Mouse (Mus musculus): ENCODE results near the gene Lrrc4. TPM values are rescaled to one million over a fixed set of nuclear protein-coding genes. Genes with fewer than 3 reads are reported as not detected.

The Lrrc4 gene
- total RNA-seq, 4 experiments from 2014 or later = 0.22 to 0.38 (median 0.23) TPM

DNA sequence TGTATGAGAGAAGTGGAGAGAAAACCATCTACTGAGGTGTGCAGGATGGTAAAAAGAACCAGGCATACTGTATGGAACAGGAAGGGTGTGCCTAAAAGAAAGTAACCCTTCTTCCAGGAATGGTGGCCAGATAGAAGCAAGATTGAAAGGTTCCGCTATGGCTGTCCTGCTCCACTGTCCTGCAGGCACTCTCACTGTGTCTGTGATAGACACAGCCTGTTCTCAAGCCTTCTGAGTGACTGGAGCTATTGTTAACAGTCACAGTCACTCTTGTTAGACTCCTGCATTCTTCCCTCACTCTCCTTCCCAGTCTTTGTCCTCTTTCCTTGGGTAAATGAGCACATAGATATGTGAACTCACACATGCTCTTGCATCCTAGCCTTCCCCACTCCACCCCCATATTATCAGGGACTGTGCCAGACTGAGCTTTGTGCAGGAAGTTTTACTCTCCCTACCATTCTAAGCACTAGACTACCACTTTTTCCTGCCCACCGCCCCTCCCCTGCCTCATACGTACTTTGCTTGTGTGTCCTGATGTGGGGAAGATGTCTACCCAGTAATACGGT is 48.4 kb downstream of the Lrrc4 start:
- no peak for DNase-seq (ENCODE audit: low spot score in 2 of 2)

DNA sequence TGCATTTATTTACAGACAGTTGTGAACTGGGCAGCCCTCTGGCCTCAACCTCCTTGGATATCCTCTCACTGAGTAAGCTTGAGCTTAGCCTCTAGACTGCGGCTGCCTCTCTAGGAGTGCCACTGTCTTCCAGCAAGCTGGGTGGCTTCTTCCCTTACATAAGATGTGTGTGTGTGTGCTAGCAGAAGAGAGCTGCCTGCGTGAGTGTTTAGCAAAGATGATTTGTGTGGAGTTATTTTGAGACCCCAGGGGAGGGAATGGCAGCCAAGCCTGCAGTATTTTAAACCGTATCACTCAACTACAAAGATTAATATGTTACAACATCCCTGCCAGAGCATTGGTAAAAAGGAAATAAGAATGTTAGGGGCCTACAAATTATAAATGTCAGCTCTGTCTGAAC is 49.9 kb downstream of the Lrrc4 start:
- peak in 1 of 2 experiments; percentile 7 for DNase-seq (ENCODE audit: low spot score in 2 of 2)

DNA sequence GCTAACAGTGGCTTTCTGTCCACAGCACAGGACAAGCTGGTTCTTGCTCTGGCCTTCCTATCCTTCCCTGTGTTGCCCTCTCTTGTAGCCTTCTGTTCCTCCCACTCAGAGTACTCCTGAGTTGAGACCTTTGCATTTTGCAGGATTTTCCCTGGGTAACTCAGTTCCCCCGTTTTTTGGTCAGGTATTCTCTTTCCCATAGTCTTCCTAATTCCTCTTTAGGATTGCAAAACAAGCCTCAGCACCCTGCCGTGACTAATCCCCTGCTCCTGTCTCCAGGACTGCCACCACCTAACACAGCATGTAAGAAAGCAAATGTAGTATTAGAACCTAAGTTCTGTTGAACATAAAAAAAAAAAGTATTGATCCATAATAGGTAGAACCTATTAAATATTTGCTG is 60.2 kb downstream of the Lrrc4 start:
- no peak for DNase-seq (ENCODE audit: low spot score in 2 of 2)

DNA sequence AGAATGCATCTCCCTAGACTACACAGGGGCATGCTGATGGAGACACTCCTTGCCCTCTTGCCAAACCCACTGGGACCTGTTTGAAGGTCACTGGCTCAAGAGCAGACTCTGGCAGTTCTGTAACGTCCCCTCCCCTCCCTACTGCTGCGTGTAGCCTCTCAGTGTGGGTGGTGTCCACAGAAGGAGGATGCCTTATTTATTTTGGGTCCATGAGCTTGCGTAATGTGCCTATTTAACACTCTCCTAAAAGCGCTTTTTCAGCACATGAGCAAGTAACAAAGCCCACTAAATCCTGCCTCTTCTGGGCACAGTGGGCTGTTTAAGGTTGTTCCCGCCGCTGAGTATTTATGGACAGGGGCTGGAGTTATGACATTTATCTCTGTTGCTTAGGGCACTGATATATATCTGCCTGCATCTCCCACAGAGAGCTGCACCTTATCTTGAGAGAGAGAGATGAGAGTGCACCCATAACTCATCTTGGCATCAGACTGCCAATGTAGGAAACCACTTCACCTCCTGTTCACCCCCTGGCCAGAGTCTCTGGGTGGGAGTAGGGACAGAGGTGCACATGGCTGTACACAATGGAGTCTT is 63.6 kb downstream of the Lrrc4 start:
- no peak for DNase-seq (ENCODE audit: low spot score in 2 of 2)

DNA sequence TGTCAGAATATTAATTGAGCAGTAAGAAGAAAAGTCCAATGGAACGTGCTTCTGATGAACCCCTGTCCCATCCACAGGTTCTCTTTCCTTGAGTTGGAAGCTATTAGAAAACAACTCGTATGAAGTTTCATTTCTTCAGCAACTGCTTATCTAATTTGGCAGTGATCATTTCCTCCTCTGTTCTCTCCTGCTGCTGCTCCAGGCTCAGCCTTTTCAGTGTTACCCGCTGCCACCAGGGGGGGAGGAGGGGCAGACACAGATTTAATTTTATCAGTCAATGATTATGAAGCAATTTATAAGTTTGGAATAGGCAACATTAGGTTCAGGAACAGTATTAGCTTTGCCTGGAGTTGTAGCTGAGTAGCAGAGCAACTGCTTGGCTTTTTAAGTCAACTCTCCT is 64.9 kb downstream of the Lrrc4 start:
- no peak for DNase-seq (ENCODE audit: low spot score in 2 of 2)

DNA sequence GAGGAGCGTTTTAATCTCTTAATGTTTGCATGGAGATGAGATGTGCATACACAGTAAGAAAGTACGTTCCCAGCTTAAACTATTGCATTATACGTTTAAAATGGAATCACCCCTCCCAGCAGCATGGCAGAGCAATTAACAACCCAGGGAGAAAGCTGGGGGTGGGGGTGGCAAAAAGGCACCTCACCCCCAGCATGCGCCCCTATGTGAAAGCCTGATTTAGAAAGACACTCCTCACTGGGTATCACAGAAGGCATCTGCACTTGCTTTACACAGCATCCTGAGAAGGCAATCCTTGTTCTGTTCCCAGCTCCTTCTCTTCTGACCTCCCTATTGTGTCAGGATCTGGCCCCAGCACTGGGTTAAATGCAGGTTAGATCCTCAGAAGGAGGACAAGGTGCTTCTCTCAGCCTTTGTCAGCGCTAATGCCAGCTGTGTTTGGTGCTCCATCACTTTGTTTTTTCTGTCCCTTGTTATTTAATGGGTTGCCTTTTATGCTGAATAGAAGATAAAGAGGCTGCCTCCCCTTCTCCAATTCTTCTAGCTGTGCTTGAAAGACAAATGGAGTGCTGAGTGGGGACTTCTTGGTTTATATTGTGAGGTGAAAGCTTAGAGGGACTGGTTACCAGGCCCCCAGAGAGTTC is 69.3 kb downstream of the Lrrc4 start:
- no peak for DNase-seq (ENCODE audit: low spot score in 2 of 2)

DNA sequence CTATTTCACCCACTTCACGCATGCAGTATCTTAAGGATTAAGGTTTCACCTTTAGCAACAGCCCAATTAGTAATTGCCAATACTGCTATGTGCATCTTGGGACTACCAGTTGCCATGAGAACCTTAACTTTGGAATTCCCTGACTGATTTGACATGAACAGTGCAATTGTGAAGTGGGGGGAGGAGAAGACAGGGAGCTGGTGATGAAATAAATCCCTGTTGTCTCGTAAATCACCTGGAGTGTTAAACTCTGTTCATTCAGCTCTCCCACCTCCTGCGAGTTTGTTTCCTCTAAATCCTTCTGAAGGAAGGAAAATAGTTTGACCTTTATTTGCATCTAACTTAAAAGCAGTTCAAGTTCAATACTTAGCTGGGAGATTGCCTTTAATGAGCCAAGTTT is 69.8 kb downstream of the Lrrc4 start:
- DNase-seq (ENCODE audit: low spot score in 2 of 2) = no peak

DNA sequence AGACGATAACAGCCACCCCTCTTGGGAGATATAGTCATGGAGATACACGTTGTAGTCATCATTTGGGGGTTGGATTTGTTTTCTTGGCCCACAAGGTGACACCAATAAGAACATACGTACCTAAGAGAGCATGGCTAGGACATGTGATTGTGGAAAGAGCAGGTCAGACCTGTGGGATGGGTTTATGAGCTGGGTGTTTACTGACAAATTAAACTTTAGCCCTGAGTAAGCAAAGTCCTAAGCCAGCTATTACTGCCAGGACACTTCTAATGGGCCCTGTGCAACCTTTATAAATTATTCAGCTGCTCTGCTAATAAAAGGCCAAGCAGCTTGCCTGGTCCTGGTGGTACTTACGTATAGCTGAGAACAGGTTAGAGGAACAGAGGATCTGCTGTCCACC is 73.3 kb downstream of the Lrrc4 start:
- DNase-seq (ENCODE audit: low spot score in 2 of 2) = no peak

DNA sequence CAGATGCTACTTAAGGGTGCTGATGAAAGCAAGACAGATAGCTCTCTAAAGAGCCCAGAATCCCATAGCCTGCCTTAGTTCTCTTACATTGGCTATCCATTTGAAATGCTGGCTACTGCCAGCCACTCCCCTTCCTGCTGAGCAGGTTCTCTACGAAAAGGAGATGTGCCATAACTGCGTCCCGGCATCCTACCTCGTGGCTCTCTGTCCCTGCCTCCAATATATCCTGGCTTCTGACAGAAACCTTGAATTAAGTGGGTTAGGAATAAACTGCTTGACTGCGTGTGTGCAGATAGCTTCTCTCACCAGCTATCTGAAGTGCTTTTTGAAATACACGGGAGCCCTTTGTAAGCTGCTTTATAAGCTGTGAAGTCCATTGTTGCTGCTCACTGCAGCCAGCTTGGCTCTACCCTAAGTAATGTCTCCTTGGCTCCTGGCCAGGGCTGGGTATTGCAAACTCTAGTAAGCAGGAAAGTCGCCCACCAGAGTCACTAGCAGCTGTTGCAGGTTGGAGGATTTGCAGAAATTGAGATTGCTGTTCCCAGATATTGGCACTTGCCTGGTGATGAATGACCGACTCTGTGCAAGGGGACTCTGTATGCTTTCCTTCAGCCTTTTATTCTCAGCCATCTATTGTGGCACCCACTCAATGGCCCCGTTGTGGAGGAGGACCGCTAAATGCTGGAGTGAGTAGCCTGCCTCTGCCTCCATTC is 75.1 kb downstream of the Lrrc4 start:
- no peak for DNase-seq (ENCODE audit: low spot score in 2 of 2)

DNA sequence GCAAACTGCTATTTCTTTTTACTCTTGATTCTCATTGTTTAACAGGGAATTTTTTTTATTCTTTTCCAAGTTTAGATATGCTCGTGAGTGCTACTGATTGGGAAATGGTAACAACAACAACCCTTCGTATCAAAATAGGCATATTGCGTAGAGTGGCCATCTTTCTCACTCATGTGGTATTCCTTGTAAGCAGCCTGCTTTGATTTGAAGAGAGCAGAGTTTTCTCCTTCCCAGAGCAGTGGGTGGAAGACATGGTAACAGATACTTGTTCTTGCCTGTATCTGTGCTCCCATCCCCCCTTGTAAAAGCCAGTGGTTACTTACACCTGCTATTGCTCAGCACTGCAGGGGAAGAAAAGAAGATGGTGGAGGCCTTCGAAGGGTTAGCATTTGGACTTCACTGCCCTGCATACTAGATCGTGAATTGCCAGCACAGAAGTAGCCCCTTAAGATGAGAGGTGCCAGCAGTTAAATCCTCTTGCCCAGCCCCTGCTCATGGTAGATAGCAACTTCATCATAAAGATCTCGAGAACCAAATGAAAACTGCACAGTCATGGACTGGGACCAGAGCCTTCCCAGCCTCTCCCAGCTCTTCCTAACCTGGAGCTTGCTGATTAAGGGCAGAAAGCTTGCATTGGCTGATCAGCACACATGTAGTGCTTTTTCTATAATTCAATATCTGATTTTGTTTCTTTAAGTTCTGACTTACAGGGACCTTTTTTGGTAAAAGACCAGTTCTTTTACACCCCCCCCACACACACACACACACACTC is 77.2 kb downstream of the Lrrc4 start:
- DNase-seq (ENCODE audit: low spot score in 2 of 2) = no peak

DNA sequence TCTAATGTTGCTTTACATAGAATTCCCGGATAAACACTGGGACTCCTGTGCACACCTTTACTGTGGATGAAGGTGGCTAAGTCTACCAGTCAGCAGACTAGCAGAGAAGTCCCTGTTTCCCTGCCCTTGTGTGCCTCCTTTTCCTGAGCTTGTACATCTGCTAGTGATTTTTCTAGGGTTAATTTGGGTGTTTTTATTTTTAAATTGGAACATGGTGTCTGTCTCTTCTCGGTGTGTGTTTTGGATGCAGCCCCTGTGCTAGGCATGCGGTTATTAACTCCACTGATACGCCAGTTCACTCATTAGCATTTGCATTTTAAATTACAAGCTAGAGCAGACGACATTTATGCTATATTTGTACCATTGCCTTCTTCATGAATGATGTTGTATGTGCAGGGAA is 77.9 kb downstream of the Lrrc4 start:
- no peak for DNase-seq (ENCODE audit: low spot score in 2 of 2)

DNA sequence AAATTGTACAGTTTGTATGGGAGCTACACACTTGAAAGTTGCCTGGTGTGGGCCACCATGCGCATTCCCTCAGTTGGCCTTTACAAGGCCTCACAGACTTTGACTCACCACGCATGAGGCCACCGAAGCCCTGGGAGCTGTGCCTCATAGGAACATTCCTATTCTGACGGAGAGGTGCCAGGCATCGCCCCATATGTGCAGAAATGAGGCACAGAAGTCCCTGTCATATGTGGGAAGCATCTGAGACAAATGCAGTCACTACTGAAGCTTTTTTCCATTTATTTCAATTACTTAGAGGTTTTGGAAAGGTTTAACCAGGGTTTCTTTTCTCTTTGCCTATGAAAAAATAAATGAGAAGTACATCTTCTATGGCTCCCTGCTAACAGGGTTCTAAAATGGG is 78.3 kb downstream of the Lrrc4 start:
- DNase-seq (ENCODE audit: low spot score in 2 of 2) = no peak

DNA sequence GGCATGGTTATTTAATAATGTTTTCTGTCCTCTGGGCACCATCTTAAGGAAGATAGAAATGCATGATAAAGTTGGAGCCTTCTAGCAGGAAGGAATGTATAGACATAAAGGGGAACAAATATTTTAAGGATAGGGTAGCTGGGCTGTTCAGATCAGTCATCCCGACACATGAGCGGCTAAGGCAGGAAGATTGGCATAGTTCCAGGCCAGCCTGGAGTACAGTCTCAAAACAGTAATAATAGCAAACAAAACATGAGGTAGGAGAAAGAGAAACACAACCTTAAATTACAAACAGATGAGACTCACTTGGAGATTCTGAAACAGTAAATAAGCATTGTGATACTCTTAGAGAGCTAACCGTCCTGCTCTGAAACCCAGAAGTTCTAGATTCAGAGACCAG is 80.4 kb downstream of the Lrrc4 start:
- no peak for DNase-seq (ENCODE audit: low spot score in 2 of 2)

DNA sequence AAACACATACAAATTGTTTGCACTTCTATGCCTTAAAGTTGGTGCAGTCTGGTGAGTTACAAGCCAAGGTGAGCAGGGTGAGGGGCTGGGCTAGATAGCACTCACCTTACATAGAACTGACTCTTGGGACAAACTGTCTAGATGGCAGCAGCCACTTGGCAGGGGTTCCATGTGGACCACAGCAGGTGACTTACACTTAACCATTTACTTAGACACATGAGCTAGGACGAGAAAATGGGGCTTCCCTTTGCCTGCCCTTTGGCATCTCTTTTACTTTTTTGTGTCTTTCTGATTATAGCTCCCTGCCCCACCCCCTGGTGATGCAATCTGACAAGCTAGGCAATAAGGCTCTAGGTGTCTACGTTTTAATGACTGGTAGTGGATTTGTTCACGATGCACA is 82.3 kb downstream of the Lrrc4 start:
- DNase-seq (ENCODE audit: low spot score in 2 of 2) = no peak

DNA sequence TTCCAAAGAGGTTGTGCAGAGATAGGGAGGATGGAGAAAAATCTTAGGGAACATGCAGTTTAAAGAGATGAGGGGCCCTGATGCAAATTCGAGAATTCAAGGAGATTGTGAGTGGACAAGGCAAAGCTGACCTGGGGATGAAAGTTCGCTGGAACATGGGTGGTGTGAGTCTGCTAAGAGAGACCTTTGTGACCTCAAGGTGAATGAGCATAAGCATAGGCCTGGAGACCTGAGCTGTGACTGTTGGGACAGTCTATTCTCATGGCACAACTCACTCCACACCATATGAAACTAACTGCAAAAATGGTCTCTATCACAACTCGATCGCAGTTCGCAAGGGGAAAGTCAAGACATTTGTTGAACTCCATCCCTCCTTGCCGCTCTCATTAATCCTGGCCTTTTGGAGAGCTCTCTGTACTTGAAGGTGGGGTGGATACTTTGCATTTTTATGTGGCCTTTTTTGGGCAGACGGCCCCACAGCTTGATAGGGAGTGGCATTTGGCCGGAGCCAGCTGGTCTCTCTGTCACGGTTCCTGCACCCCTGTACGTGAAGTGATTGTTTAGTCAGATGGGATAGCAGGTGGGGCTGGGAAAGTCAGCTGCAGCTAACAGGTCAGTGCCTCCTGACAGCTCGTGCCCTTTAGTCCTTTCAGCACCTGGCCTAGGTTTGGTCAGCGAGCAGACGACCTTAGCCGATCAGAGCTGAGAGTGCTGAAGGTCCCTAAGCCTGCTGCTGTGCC is 83.4 kb downstream of the Lrrc4 start:
- no peak for DNase-seq (ENCODE audit: low spot score in 2 of 2)

DNA sequence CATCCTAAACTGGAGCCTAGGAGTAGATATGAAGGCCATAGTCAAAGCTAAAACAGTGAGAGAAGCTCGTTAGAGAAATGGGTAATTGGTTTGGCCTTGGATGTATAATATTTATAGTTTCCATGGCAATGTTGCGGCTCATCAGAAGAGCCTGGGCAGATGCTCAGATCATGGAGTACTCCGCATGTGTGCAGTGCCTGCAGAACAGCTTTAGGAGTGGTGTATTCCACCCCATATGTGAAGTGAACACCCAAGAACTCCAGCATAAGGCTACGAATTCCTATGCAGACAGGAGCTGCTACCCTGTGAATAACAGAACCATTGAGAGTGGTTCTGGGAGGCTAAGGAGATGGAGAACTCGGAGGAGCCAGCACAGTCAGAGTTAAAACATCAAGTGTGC is 84.5 kb downstream of the Lrrc4 start:
- no peak for DNase-seq (ENCODE audit: low spot score in 2 of 2)

DNA sequence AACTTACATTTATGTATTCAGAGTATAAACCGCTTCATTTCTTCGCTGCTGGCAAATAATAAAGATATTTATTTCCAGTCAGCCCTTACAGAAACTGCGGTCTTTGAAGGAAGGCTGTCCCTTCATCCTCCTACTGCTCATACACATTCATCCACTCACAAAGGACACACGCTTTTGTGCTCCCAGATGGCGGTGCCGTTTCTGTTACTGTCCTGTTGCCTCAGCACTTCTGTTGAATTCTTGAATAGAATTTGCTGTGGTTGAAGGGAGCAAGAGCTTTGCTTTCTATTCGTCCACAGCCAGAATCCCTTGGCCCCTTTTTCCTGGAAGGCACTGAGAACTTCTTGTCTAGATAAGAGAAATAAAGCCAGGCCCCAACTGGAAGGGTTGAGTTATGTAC is 85.7 kb downstream of the Lrrc4 start:
- no peak for DNase-seq (ENCODE audit: low spot score in 2 of 2)

DNA sequence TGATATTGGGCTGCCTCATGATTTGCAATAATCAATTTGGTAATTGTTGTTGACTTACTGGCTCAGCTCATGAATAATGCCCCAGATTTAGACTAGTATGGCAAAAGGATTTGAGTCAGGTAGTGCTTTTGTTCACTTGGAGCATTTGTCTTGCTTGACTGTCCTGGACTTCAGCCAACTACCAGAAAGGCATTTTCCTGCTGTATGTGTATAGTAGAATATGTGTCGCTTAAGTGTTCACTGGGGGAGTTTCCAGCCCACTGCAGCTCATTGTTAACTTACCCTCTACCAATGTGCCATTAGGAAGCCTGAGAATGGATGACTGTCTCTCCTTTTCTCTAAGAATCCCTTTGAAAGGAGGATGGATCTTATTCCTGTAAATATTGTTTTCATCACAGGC is 88.0 kb downstream of the Lrrc4 start:
- DNase-seq (ENCODE audit: low spot score in 2 of 2) = no peak

DNA sequence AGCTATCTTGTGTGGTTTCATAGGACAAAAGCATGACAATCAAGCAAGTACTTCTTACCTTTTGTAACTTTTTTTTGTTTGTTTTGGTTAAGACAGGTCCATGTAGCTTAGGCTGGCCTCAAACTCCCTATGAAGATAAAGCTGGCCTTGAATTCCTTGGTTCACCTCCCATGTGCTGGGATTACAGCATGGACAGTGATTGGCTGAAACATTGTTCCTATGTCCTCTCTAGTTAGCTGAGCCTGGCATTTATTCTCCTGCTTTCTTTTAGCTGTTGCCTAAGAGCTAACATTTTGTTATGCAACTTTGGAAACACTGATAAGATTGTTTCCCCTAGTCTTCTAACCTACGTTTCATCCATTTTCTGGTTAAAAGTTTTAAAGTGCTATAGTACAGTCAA is 93.9 kb downstream of the Lrrc4 start:
- DNase-seq (ENCODE audit: low spot score in 2 of 2) = no peak

DNA sequence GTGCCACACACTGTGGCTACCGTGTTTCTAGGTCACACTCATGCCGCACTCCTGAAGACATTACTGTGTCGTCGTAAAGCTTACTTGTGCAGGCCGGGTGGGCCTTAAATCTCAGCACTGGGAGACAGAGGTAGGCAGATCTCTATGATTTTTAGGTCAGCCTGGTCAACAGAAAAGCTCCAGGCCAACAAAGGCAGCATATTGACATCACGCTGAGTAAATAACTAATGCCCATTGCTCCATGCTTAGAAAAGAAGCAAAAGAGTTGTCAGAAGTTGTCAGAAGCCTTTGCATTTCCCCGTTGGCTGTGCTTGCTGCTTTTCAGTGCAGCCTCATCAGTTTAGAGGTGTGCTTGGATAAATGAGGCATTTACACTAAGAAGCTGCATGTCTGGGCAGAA is 94.9 kb downstream of the Lrrc4 start:
- DNase-seq (ENCODE audit: low spot score in 2 of 2) = no peak

DNA sequence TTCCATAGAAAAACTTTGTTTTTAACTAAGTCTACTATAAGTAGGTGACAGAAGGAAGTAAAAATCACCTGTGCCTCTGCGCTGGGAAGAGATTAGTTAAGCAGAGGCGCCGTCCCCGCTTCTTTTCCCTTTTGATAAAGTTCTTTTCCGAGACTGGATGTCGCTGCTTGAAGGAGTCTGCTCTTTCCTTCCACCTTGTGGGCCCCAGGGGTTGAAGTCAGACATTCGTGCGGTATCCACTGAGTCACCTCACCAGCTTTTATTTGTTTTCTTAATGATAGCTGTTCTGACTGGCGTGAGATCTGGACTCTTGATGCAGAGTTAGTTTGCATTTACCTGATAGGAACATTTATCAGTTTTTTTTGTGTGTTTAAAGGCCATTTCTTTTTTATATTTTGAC is 96.4 kb downstream of the Lrrc4 start:
- no peak for DNase-seq (ENCODE audit: low spot score in 2 of 2)
